Mouse (Mus musculus): ENCODE data around the gene Cenpa.
A peak's percentile ranks its signal among the peaks of the same experiment; 100 is the strongest.

Cenpa gene

DNA sequence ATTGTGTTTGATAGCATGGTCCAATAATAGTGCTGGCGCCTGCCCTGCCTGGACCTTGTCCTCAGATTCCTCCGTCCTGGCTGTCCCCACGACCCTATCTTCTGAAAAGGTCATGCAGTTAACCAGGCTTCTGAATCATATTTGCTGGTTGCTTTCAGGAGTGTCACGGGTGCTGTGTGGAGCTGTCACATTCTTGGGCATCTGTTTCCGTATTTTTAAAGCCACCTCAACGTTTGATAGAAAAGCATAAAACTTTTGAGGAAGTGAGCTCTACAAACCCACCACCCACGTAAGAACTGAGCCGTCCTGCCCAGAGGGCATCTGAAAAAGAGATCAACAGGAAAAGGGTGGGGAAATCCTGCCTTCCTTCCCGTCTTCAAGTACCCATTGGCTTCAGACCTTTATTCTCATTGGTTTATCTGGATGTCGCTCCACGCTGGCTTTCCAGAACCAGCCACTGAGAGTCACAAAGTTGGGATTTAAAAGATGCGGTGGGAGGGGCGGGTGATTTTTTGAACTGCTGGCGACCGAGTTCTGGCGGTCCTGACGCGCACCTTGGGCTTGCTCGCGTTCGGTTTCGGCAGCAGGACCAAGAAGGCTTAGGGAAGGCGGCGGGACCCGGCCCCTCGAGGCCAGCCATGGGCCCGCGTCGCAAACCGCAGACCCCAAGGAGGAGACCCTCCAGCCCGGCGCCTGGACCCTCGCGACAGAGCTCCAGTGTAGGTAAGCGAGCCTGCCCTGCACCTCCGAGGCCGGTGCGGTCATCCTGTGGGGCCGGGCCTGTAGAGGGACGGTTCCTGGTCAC is at the start of gene Cenpa:
Cenpa (plus strand) TSS at position 387 of the 805 bp plus-strand sequence.
- DNase-seq = peak; percentile 85 to 91

DNA sequence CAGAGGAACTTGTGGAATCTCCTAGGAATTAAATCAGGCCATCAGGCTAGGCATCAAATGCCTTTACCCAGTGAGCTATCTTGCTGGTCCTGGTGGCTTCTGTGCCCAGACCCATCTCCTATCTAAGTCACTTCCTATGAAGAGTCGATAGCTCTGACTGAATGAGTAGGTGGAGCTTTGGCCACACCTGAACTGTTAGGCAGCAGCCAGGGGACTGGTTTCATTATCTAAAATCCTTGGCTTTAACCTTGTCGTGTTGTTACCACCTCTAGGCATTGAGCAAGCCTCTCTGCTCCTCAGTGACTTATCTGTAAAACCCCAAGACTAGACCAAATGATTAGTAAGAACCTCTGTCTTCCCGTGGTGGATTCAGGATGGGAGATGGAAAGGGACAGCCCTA is 49.2 kb upstream of the Cenpa start:
- no peak for DNase-seq

DNA sequence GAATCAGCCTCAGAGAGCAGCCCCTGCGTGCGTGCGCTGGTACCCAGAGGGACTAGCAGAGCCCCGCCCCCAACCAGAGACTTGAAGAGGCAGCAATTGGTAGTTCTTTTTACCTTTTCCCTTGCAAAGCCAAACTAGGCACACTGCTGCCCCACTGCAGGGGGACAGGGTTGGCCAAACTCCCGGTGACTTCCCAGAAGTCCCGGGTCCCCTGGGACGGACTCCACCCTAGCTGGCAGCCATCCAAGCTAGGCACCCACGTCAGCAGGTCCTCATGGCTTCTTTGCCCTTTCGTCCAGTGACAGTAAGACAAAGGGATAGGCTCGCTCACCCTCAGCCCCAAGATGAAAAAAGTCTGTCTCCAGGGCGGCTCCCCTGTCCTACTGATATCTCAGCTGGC is 48.7 kb upstream of the Cenpa start:
- DNase-seq = peak; percentile 33 to 54

DNA sequence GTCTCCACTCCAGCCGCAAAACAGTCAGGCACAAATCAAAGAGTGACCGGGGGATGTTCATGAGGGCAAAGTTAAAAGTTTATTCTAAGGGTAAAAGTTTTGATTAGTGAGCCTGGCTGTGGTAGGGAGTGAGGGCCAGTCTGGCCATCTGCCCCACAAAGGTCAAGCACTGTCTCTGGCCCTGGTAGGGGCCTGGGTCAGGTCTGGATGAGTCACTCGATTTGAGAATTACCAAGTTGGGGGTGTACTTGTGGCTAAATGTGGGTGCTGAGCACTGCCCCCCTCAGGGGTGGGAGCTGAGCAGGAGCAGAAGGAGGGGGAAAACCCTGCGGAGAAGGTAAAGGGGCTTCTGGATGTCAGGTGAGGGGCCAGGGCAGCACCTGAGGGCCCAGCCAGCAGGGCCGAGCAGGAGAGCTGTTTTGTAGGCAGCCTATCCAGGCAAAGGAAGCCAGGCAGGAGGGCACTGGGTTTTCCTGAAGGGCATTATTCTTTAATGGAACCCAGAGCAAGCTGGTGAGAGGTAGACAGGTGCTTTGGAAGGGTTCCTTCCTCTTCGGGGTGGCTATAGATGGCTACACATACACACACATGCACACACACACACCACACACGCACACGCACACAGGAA is 48.1 kb upstream of the Cenpa start:
- DNase-seq = no peak

DNA sequence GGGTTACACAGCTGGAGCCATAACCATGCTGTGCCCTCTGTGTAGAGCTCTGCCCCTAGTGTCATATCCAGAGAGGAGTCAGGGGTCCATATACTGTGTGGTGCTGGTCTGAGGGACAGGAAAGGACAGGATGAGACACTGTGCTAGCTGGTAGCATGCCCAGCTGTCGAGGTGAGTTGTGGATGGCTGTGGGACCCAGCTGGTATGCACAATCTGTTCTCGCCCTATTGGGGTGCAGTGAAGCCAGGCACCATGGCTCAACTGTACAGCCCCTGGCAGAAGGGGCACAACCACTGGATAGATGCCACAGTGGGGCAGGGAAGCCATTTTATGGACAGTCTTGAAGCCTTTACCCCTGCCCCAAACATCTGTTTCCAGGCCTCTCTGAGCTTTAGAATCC is 47.4 kb upstream of the Cenpa start:
- no peak for DNase-seq

DNA sequence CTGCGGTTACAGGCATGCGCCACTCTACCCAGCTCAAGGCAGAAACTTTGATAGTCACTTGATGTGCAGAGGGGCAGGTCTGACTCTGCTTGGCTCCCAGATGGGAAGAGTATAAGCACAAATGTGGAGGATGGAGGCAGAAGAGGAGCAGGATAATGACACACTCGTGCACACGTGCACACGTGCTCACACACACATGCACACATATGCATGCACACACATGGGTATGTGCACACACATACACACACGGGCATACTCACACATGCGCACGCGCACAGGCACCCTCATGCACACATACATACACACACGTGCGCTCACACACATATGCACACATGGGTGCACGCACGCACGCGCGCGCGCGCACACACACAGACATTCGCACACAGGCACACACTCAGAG is 46.0 kb upstream of the Cenpa start:
- DNase-seq = no peak

DNA sequence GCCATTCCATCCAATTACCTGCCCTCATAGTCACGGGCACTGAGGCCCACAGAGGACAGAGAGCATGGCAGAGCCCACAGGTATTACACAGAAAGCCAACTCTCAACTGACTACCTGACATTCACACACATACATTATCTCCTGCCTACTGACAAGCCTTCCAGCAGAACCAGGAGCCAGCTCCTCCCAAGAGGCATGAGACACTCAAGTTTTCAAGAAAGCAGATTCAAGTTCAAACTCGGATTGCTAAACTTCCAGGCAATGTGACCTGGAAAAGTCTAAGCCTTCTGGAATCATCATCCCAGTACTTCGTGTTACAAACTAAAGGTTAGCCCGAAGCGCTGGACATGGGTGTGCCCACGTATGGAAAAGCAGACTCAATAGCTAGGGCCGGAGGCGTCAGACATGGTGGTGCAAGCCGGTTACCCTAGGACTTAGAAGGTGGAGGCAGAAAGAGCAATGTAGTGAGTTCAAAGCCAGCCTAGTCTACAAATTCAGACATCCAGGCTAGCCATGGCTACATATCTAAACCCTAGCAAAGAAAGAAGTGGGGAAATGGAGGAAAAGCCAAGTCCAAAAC is 45.3 kb upstream of the Cenpa start:
- DNase-seq = no peak

DNA sequence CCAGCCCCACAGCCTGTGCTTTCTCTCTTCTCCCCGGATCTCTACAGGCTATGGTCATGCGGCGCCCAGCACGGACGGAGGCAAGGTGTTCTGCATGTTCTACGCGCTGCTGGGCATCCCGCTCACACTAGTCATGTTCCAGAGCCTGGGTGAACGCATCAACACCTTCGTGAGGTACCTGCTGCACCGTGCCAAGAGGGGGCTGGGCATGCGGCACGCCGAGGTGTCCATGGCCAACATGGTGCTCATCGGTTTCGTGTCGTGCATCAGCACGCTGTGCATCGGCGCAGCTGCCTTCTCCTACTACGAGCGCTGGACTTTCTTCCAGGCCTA is 44.8 kb upstream of the Cenpa start:
- DNase-seq = no peak

DNA sequence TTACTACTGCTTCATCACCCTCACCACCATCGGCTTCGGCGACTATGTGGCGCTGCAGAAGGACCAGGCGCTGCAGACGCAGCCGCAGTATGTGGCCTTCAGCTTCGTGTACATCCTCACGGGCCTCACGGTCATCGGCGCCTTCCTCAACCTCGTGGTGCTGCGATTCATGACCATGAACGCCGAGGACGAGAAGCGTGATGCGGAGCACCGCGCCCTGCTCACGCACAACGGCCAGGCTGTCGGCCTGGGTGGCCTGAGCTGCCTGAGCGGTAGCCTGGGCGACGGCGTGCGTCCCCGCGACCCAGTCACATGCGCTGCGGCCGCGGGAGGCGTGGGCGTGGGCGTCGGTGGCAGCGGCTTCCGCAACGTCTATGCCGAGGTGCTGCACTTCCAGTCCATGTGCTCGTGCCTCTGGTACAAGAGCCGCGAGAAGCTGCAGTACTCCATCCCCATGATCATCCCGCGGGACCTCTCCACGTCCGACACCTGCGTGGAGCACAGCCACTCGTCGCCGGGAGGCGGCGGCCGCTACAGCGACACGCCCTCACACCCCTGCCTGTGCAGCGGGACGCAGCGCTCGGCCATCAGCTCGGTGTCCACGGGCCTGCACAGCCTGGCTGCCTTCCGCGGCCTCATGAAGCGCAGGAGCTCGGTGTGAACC is 44.3 kb upstream of the Cenpa start:
- peak; percentile 53 to 66 for DNase-seq

DNA sequence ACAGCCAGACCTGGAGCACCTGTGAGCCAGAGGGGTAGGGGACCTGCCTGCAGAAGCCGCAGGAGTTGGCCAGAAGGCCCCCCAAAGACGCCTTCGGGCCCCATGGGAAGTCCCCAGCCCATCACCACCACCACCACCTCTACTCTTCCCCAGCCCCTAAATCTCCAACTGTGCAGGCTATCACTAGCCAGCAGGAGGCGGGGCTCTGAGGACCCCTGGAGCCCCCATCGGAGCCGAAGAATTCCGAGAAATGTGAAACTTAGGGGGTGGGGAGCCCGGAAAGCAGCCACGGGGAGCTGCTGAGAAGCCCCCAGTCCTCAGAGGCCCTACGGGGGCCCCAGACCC is 43.8 kb upstream of the Cenpa start:
- peak; percentile 43 to 48 for DNase-seq

DNA sequence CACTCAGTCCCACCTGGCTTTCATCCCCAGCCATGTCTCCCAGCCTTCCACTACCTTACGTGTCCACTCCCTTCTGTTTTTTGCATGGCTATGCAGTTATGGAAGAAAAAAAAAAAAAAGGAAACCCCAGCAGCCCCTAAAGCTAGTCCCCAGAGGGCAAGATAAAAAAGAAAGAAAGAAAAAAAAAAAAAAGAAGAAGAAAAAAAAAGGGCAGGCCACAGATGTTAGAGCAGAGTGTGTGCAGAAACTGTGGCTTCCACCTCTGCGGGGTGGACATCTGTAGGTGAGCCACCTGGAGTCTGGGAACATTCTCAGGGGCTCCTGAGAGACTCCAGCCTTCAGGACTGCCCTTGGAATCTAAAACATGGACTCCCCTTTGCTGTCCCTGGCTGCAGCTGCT is 43.2 kb upstream of the Cenpa start:
- no peak for DNase-seq

DNA sequence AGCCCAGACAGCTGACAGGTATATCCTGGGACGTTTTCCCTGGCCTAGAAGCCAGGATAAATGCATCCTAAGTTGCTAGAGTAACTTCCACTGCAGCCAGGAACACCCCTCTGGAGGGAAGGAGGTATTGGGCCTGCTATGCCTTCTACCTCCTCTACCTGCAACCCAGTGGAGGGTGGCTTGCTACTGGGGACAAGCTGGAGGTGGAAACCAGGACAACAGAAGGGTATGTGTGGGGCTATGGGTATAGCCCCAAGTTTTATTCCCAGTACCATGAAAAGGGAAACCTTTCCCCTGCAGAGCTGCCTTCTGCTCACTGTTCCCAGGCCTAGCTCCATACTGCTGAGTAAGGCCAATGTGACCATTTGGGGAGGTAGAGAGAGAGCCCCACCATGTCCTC is 42.3 kb upstream of the Cenpa start:
- DNase-seq = no peak

DNA sequence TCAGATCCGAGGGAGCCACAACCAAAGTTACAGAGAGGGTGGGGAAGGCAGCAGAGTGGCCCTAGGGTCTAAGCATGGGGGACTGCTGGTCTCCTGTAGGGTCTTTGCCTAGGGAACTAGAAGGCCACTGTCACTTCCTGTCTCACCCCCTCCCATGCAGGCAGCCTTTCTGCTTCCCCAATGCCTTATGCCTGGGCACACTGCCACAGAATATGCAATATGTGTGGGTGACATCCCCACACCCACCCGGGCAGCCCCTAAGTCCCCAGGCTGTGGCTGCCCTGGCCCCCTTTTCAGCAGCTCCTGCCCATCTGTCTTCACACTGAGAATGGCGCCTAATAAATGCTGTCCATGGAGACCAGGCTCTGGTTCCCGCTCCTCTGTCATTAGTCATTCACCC is 41.7 kb upstream of the Cenpa start:
- no peak for DNase-seq

DNA sequence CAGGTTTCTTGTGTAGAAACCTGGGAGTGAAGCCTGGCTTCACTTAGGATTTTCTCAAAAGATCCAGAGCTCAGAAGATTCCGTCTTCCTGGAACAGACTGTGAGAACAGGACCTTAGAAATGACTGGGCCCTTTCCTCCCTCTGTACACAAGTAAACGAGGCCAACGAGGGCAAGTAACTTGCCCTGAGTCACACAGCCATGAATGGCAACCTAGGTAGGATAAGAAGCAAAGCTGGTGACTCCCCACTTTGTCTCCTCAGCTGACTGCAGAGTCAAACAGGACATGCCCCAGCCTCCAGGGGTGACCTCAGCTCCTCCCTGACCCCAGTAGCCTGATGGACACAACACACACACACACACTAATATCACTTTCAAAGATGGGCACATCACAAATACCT is 41.2 kb upstream of the Cenpa start:
- DNase-seq = no peak

DNA sequence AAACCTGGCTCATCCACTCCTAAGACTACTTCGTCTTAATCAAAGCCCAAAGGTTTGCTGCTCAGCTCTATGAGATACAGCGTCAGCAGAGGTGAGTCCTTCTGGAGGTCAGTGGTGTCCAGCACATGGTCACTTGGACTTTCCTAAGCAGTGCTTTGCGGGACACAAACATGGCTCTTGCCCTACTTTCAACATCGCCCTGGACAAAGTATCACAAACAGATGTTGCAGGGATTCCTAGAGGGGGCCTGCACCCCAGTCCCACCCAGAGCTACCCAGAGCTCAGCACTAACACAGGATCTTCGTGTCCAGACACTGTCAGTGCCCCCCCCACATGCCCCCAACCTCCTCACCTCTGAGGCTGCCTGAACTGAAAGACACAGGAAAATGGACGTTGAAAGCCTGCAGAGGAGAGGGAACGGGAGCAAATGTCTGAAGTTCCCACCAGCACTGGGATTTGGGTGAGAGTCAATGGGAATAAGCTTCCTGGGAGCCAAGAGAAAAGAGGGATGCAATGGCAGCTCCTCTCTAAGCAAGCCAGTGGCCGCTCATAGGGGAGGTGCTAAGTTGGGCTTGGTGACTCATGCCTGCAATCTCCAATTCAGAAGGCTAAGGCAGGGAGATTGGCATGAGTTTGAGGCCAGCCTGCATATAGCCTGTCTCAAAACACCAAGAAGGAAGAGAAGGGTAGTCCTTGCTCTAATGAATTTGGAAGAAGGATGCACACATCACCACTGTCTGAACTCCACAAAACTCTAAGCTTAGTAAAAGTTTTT is 40.1 kb upstream of the Cenpa start:
- DNase-seq = no peak

DNA sequence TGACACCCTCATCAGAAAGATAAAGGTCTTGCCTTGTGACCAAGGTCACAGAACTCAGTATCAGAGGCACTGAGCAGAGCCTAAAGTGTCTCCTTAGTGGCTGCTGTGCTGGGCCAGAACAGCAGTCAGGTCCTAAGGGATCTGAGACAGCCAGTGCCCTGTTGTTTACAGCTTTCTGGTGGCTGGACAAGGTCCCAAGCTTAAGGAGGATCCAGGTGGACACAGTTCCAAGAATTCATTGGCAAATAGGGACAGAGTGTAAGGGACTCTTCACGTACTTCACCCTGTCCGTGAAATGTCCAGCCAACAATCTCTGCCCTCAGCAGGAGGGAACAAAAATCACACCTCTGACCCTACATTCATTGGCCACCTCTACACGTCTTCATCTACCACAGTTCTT is 38.1 kb upstream of the Cenpa start:
- no peak for DNase-seq

DNA sequence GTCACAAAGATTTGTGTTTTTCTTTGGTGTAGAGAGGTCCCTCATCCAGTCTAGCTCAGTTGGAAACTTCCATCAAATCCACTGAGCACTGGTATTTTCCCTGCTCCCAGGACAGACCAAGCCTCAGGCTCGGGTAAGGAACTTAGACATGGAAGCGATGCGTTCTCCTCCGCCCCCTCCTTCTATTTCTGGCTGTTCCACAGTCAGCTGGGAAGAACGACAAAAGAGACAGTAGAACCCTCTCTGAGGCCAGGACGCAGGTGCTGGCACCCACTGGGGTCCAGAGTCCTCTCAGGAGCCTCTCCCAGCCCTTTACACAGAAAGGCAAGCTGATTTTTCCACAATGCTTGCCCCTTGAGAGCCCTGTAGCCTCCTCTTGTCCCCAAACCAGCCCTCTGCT is 36.2 kb upstream of the Cenpa start:
- no peak for DNase-seq

DNA sequence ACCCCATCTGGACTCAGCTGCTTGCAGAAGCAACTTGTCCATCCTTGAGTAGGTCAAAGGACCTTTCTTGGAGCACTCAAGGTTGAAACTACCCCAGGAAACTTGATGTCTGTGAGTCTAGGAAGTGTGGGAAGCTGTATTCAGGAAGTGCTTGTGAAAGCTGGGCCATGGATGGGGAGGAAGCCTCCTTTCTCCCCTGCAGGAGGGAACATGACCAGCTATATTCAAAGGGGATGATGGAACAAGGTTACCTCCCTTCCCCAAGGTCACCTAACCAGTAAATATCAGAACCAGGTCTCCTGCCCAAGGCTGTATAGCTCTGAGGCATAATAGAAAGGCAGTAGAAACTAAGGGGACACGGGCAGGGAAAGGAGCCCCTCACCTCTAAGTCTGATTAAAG is 34.4 kb upstream of the Cenpa start:
- DNase-seq = no peak

DNA sequence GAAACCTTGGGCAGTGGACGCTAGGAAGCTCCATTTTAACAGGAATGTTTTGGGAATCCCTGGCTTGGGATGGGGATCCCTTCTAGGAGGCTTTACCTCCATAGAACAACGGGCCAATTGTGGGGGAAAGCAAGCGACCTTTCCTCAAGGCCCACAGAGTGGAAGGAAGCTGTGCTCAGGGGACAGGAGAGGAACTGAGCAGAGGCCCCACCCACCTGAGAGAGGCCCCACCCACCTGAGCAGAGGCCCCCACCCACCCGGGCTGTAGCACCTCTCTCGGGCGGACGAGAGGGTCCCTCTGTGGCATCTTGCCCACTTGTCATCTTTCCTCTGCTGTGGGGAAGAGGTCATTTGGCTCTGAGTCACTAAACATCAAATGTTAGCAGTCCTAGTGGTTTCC is 29.6 kb upstream of the Cenpa start:
- DNase-seq = no peak

DNA sequence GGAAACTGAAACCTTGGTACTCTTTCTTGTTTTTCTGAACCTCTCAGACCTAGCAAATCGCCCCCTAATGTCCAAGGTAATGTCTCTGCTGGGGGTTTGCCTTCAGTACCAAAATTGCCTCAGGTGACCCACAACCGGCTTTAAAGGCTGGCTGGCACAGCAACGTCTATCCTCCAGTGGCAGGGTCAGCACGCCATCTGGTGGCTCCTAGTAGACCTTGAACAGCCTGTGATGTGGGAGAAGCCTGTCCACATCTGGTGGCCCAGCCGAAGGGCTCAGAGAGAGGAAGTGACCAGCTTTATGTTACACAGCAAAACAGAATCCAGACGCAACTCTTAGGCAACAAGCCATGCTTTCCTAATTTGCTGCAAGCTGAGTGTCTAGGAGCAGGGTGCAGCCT is 28.5 kb upstream of the Cenpa start:
- peak; percentile 87 to 90 for DNase-seq

DNA sequence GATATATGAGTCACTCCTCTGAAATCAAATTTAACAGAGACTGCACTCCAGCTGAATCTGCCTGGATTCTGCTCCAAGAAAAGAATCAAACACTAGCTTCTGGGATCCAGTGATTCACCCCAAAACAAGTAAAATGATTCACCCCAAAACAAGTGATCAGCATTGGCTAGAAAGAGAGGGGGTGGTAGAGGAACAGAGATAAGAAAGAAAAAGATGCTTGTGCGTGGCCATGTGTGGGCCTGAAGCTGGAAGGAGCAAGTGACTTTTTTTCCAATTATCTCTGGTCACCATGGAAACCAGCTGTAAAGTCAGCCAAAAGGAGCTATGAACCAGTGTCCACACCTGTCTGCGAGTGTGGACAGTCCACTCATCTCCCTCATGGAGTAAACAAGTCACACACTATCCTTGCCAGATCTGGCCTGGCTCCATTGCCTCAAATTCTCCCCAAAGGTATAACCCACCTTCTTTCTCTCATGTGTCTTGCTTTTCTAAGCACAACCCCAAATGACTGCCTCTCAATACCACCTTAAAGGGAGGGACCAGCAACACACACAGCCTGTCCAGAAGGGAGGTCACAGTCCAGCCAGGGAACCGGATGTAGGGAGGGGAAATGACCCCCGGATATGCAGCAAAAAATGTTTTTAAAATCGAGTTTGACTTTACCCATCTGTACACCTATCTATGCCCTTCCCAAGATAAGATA is 22.9 kb upstream of the Cenpa start:
- DNase-seq = no peak

DNA sequence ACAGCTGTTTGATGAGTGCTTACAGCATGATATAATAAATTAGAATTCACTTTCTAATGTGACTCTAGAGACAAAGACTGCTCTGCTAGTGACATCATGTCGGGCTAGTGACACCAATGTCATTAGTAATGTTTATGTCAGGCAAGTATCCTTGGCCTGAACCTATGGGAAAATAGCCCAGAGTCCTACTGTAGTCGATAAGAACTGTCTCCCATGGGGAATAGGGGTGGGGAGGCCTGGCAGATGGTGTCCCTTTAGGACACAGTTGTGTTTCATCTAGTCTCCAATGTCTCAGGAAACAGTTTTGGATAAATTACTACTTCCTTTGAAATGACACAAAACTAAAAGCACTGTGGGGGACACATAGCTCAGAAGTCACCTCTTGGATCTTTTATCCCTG is 20.5 kb upstream of the Cenpa start:
- peak; percentile 73 to 80 for DNase-seq

DNA sequence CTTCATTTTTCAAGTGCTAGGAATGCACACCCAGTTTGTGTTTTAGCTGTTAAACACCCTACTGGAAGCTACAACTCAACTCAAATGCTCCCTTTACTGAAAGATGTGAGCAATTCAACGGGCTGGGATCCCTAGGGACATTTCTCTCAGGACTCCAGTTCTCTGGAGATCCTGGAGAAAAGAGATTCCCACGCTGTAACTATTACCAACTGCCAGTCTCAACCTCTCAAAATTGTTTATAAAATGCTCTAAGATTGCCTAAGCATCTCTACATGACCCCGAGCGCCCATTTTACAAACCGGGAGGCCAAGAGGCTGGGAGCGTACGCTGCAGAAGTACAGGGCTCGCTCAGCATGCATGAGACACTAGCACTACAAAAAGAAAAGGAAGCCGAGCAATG is 19.2 kb upstream of the Cenpa start:
- DNase-seq = no peak

Measured in kidney, postnatal 4 days (tissue).